Mouse (Mus musculus) adrenal gland, postnatal 25 days (tissue): ENCODE results near the gene Tbcc. TPM values are rescaled to one million over a fixed set of nuclear protein-coding genes. Genes with fewer than 3 reads are reported as not detected.
"Not testable (repeated sequence)": the region's sequence is repeated elsewhere in the genome, so short reads cannot be mapped to it uniquely, and the experiment has no call there.

Source experiments
- DNase-seq: peaks from one replicate; pipeline ENCODE4 v3.0.0; 2021; ENCODE audit warnings: mixed read lengths
- long read RNA-seq: library from polyadenylated mRNA; stranded (forward); transcript quantifications from one replicate; pipeline ENCODE4 v2.0.0, GENCODE M21; 2021
- total RNA-seq: library from RNA; stranded (reverse); gene quantifications from 2 replicates; pipeline ENCODE4 v1.2.3, GENCODE M21; 2021

Gene Tbcc
- total RNA-seq, result 19.7 and 24.3 TPM in 2 replicates
- long read RNA-seq, transcript Tbcc-201 (1 exons, 1,164 nt), result major isoform, 75 of 75 reads
- long read RNA-seq, partial matches to known transcripts, result 0 of 75 reads
- long read RNA-seq, other reads (novel, unspliced or antisense), result 0 of 75 reads

- peak; percentile 97 for DNase-seq
These were observed at the start of gene Tbcc for GRCm38 (mm10) chr17:46890116-46890815. Tbcc (plus strand) TSS chr17:46890684.

DNA sequence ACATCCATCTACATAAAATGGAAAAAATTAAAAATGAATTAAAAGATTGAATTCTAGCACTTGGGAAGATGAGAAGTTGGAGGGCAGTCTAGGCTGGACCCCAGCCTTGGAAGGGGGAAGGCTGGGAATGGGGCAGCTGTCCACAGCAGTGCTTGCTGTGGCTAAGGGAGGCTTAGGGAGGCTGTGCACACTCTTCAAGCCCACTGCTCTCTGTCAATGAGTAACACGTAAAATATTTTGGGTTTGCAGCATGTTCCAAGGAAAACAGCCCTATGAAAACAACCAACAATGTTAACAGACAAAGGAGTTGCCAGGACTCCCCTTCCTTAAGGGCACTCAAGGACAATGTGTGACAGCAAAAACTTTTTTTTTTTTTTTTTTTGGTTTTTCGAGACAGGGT, 47.5 kb upstream of the Tbcc start:
- no peak for DNase-seq

- DNase-seq, result no peak
These were observed 46.8 kb upstream of the Tbcc start for GRCm38 (mm10) chr17:46843716-46844115.

DNA sequence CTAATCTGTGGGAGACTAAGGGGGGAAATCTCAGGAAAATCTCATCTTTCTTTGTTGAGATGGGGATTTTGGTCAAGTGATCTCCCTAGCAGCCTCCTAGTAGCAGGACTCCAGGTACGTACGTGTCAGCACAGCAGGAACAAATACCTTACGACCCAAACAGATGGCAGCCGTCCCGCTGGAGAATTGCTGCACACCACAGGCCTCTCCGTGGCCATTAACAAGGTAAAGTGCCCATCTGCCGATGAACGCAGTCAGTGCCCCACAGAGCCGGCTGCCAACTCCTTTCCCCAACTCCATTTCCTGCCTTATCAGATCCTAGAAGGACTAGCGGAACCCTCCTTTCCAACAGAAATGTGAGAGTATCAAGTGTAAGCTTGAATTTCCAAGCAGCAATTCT, 45.7 kb upstream of the Tbcc start:
- no peak for DNase-seq

DNA sequence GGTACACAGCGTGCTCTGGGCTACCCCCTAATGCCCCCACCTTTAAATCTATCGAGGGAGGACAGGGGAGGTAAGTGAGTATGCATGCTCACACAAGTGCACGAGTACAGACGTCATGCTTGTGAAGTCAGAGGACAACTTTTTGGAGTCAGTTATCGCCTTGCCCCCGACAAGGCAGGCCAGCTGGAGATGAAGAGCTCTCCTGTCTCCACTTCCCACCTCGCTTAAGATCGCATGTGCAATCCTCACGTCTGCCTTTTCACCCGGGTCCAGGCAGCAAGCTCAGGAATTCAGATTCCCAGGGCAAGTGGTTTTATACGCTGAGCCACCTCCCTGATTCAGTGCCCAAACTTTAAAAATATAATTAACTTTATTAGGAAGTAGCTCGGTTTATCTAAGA, 45.2 kb upstream of the Tbcc start:
- DNase-seq, result no peak

DNA sequence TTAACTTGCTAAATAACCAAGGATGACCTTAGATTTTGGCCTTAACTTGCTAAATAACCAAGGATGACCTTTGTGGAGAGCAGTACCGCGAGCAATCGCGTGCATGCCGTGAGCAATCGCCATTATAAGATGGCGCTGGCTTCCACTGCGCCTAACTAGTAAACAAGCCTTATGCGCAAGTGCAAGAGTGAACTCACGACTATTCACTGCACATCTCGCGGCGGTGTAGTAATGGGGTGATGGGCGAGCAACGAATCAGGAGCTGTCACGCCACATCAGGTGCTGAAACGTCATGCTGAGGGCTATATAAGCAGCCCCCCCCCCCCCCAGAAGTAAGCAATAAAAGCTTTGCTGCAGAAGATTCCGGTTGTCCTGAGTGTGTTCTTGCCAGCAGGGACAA, 43.9 kb upstream of the Tbcc start:
- DNase-seq, result not testable (repeated sequence)

DNA sequence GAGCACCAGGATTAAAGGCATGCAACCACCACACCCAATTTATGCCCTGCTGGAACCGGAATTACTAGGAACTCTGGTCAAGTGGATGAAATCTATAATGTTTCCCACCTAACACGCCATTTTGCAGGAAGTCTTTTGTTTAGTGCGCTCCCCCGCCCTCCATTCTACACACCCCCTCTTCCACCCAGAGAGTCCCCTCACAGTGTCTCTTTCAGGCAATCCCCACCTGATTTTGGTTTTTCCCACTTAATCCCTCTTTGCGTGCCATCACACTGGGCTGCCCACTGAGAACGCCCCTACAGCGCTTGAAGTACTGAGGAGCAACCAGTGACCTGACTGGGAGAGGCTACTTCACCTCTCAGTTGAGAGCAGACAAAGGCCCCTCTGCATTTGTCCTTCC, 43.3 kb upstream of the Tbcc start:
- DNase-seq, result no peak

GRCm38 (mm10) chr17:46852725-46853124, 37.8 kb upstream of the Tbcc start:
- no peak for DNase-seq

DNA sequence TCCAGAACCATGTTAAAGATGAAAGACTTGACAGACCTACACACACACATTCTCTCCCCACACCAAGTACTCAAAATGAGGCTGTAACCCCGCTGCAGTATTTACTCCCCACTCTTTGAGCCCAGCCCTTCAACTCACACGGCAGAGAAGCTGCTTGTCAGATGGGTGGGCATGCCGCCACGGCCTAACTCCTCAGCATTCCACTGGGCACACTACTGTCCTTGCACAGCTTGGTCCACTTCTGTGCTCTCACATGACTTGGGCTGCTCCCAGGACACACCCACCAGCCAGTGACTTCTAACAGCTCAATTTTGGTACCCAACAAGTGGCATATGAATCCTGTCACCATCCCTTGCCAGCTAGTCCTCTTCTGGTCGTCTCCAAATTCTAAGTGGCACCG, 37.2 kb upstream of the Tbcc start:
- peak; percentile 51 for DNase-seq

- DNase-seq, result no peak
These were observed 36.4 kb upstream of the Tbcc start for GRCm38 (mm10) chr17:46854096-46854495.

GRCm38 (mm10) chr17:46854640-46855110, 35.8 kb upstream of the Tbcc start:
- no peak for DNase-seq

- DNase-seq, result no peak
These were observed 35.0 kb upstream of the Tbcc start for GRCm38 (mm10) chr17:46855328-46856106.

DNA sequence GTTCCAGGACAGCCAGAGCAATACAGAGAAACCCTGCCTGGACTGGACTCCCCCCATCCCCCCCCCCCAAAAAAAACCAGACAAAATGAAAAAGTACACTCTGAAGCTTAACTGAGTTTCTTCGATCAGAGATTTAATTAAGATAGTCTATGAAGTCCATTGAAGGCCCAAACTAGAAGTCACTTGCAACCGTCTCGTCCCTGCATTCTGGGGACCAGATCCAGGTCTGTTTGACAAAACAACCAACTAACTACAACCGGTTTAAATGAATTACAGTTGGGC, 34.4 kb upstream of the Tbcc start:
- DNase-seq, result no peak

- DNase-seq, result peak; percentile 87
These were observed 33.8 kb upstream of the Tbcc start for GRCm38 (mm10) chr17:46856471-46857360.

DNA sequence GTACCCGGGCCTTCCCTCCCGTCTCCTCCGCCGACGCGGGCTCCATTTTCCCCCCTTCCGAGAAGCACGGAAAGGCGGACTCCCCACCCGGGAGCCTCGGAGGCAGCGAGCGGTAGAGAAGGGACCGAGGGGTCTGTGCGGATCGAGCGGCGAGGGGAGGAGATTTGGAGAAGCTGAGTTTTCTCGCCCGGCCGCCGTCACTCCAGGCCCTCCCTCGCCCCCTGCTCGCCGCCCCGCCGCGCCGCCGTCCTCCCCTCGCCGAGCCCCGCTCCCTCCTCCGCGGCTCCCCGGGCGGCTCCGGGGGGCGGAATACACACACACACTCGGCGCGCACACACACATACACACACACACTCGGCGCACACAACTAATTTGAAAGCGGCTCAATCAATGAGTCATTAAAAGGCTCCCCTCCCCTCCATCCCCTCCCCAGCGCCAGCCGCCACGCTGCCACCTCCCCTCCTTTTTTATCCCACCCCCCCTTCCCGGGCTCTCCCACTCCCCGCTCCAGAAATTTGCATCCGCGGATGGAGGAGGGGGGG, 33.1 kb upstream of the Tbcc start:
- DNase-seq, result peak; percentile 79

DNA sequence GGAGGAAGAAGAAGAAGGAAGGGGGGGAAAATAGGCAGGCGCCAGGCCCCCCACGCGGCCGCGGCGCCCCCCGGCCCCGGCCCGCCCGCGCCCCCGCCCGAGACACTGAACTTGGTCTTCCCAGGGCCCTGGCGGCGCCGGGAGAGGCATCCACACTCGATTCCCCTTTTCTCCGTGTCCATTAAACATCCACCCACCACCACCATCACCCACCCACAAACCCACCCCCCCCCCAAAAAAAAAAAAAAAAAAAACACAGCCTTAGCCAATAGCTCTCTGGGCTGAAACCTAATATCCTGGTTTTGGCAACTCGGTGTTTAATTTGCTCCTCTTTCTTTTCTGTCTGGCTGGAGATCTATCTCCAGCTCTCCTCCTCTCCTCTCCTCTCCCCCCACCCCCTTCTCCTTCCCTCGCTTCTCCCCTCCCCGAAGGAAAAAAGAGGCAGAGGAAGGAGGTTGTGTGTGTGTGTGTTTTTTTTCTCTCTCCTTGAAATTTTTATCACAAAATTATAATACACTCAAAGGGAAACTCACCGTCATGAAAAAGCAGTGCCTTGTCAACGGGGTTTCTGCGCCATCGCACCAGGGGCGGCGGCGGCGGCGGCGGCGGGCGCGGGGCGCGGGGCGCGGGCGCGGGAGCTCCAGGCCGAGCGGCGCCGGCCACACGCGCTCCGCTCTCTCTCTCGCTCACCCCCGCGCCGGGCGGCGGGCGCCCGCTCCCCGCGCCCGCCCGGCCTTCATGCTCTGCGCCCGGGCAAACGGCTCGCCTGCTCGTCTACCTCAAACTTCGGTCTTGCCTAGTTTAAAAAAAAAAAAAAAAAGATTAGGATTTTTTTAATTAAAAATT, 32.4 kb upstream of the Tbcc start, which contains the start of gene Bicral:
Gene Bicral, minus strand, starts transcription at position 580 of the 846 bp plus-strand sequence.
- peak; percentile 76 for DNase-seq

- DNase-seq, result no peak
These were observed 31.6 kb upstream of the Tbcc start for GRCm38 (mm10) chr17:46858749-46859444.

- no peak for DNase-seq
These were observed 30.4 kb upstream of the Tbcc start for GRCm38 (mm10) chr17:46860120-46860519.

- DNase-seq, result no peak
These were observed 25.8 kb upstream of the Tbcc start for GRCm38 (mm10) chr17:46864566-46865195.

DNA sequence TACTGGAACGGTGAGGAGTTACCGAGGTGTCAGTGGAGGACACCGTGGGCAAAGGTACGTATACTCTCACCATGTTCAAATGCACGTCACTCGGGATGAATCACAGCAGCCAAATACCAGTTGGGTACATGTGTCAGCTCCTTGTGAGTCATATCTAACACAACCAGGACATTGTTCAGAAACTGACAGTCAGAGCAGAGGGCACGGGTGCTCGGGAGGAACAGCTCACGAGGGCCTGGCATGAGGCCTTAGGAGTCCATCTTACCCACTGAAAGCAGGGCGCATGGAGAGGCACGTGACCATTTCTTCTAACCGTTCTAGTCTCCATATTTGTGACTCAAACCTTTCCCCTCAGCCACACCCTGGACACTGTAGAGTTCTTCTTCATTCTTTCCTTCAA, 23.6 kb upstream of the Tbcc start:
- peak; percentile 68 for DNase-seq
